Mouse (Mus musculus) E14TG2a.4 (cell line): Measurements from ENCODE around the gene Tbc1d2b.

Source experiments
- CTCF ChIP-seq: conservative IDR thresholded peaks from 2 replicates; pipeline ENCODE4 v1.5.1; 2014; ENCODE audit warnings: low read length
- NANOG ChIP-seq: IDR thresholded peaks from 2 replicates; pipeline ENCODE4 v1.6.1; 2014; ENCODE audit warnings: borderline replicate concordance, low read length, mixed read lengths

- TF ChIP-seq CTCF (no peak), NANOG (no peak)
Measured at GRCm38 (mm10) chr9:90199611-90200010, 71.0 kb downstream of the Tbc1d2b start.
